Mouse (Mus musculus): ENCODE measurements around the gene Dcst2. TPM values are rescaled to one million over a fixed set of nuclear protein-coding genes. Genes with fewer than 3 reads are reported as not detected.

Dcst2 gene
- polyA plus RNA-seq, 1 experiment from 2014 or later, result 0.13 TPM

Other genes starting within 250 kb of the Dcst2 start
- gene Pklr, start 225.8 kb upstream of the Dcst2 start, polyA plus RNA-seq (2016; fragmentation: Nextera tagmentation; extraction: Ambion mirVana), result 0.27 and 1.0 TPM in 2 replicates
- 3.9 and 4.4 TPM in 2 replicates for gene Hcn3, start 201.8 kb upstream of the Dcst2 start, polyA plus RNA-seq (2016; fragmentation: Nextera tagmentation; extraction: Ambion mirVana)
- gene Clk2, start 197.2 kb upstream of the Dcst2 start, polyA plus RNA-seq (2016; fragmentation: Nextera tagmentation; extraction: Ambion mirVana), result 51.3 and 52.6 TPM in 2 replicates
- gene Scamp3, start 184.5 kb upstream of the Dcst2 start, polyA plus RNA-seq (2016; fragmentation: Nextera tagmentation; extraction: Ambion mirVana), result 108 and 109 TPM in 2 replicates
- gene Fam189b, start 178.8 kb upstream of the Dcst2 start, polyA plus RNA-seq (2016; fragmentation: Nextera tagmentation; extraction: Ambion mirVana), result 30.9 and 37.2 TPM in 2 replicates
- 33.2 and 34.9 TPM in 2 replicates for gene Gba, start 159.0 kb upstream of the Dcst2 start, polyA plus RNA-seq (2016; fragmentation: Nextera tagmentation; extraction: Ambion mirVana)
- 42.6 and 46.2 TPM in 2 replicates for gene Thbs3, start 146.8 kb upstream of the Dcst2 start, polyA plus RNA-seq (2016; fragmentation: Nextera tagmentation; extraction: Ambion mirVana)
- gene Mtx1, start 134.9 kb upstream of the Dcst2 start, polyA plus RNA-seq (2016; fragmentation: Nextera tagmentation; extraction: Ambion mirVana), result 208 and 211 TPM in 2 replicates
- gene Muc1, start 132.9 kb upstream of the Dcst2 start, polyA plus RNA-seq (2016; fragmentation: Nextera tagmentation; extraction: Ambion mirVana), result 0.78 and 1.6 TPM in 2 replicates
- gene Krtcap2, start 116.0 kb upstream of the Dcst2 start, polyA plus RNA-seq (2016; fragmentation: Nextera tagmentation; extraction: Ambion mirVana), result 297 and 306 TPM in 2 replicates
- gene Trim46, start 115.7 kb upstream of the Dcst2 start, polyA plus RNA-seq (2016; fragmentation: Nextera tagmentation; extraction: Ambion mirVana), result 6.2 and 7.7 TPM in 2 replicates
- 101 and 103 TPM in 2 replicates for gene Dpm3, start 102.6 kb upstream of the Dcst2 start, polyA plus RNA-seq (2016; fragmentation: Nextera tagmentation; extraction: Ambion mirVana)
- 56.6 and 62.0 TPM in 2 replicates for gene Slc50a1, start 91.4 kb upstream of the Dcst2 start, polyA plus RNA-seq (2016; fragmentation: Nextera tagmentation; extraction: Ambion mirVana)
- 32.6 and 36.1 TPM in 2 replicates for gene Efna1, start 80.8 kb upstream of the Dcst2 start, polyA plus RNA-seq (2016; fragmentation: Nextera tagmentation; extraction: Ambion mirVana)
- 12.8 and 15.8 TPM in 2 replicates for gene Efna3, start 39.0 kb upstream of the Dcst2 start, polyA plus RNA-seq (2016; fragmentation: Nextera tagmentation; extraction: Ambion mirVana)
- 47.1 and 48.8 TPM in 2 replicates for gene Efna4, start 23.9 kb upstream of the Dcst2 start, polyA plus RNA-seq (2016; fragmentation: Nextera tagmentation; extraction: Ambion mirVana)
- gene Adam15, start 12.0 kb upstream of the Dcst2 start, polyA plus RNA-seq (2016; fragmentation: Nextera tagmentation; extraction: Ambion mirVana), result 42.7 and 45.5 TPM in 2 replicates
- gene Dcst1, start 3.3 kb downstream of the Dcst2 start, polyA plus RNA-seq (2016; fragmentation: Nextera tagmentation; extraction: Ambion mirVana), result 0.32 and 0.57 TPM in 2 replicates
- 0.83 and 1.9 TPM in 2 replicates for gene Zbtb7b, start 32.8 kb downstream of the Dcst2 start, polyA plus RNA-seq (2016; fragmentation: Nextera tagmentation; extraction: Ambion mirVana)
- 0.09 and 0.64 TPM in 2 replicates for gene Lenep, start 40.8 kb downstream of the Dcst2 start, polyA plus RNA-seq (2016; fragmentation: Nextera tagmentation; extraction: Ambion mirVana)
- gene Flad1, start 49.9 kb downstream of the Dcst2 start, polyA plus RNA-seq (2016; fragmentation: Nextera tagmentation; extraction: Ambion mirVana), result 30.3 TPM in 2 replicates
- gene Cks1b, start 56.4 kb downstream of the Dcst2 start, polyA plus RNA-seq (2016; fragmentation: Nextera tagmentation; extraction: Ambion mirVana), result 480 and 499 TPM in 2 replicates
- 94.5 and 97.5 TPM in 2 replicates for gene Shc1, start 56.5 kb downstream of the Dcst2 start, polyA plus RNA-seq (2016; fragmentation: Nextera tagmentation; extraction: Ambion mirVana)
- 67.3 and 67.9 TPM in 2 replicates for gene Pygo2, start 68.2 kb downstream of the Dcst2 start, polyA plus RNA-seq (2016; fragmentation: Nextera tagmentation; extraction: Ambion mirVana)
- gene Pbxip1, start 74.7 kb downstream of the Dcst2 start, polyA plus RNA-seq (2016; fragmentation: Nextera tagmentation; extraction: Ambion mirVana), result 29.8 and 30.1 TPM in 2 replicates
- 57.0 and 58.8 TPM in 2 replicates for gene Pmvk, start 92.6 kb downstream of the Dcst2 start, polyA plus RNA-seq (2016; fragmentation: Nextera tagmentation; extraction: Ambion mirVana)
- gene Kcnn3, start 158.2 kb downstream of the Dcst2 start, polyA plus RNA-seq (2016; fragmentation: Nextera tagmentation; extraction: Ambion mirVana), result 2.1 and 2.5 TPM in 2 replicates

All from embryonic facial prominence, embryonic 12.5 days (tissue).